Mouse (Mus musculus): Measurements from ENCODE around the gene Faap20. TPM values are rescaled to one million over a fixed set of nuclear protein-coding genes. Genes with fewer than 3 reads are reported as not detected.

Faap20 gene
- polyA plus RNA-seq, 3 experiments from 2014 or later: 44.3 to 57.3 (median 51.6) TPM

GRCm38 (mm10) chr4:155221106-155221505 is 28.5 kb upstream of the Faap20 start:
- ATAC-seq: no peak

GRCm38 (mm10) chr4:155221599-155222551 is 27.7 kb upstream of the Faap20 start:
- no peak for ATAC-seq

GRCm38 (mm10) chr4:155222552-155222840 is 27.1 kb upstream of the Faap20 start, which contains the start of gene Ski:
Ski (minus strand) TSS chr4:155222592.
- ATAC-seq: no peak

- ATAC-seq: peak; percentile 90
Measured at GRCm38 (mm10) chr4:155222841-155223593, 26.6 kb upstream of the Faap20 start.

GRCm38 (mm10) chr4:155223594-155224528 is 25.7 kb upstream of the Faap20 start:
- ATAC-seq: no peak

- ATAC-seq: no peak
Measured at GRCm38 (mm10) chr4:155225918-155226317, 23.7 kb upstream of the Faap20 start.

- no peak for ATAC-seq
Measured at GRCm38 (mm10) chr4:155227986-155228385, 21.6 kb upstream of the Faap20 start.

GRCm38 (mm10) chr4:155228461-155228860 is 21.1 kb upstream of the Faap20 start:
- no peak for ATAC-seq

GRCm38 (mm10) chr4:155233878-155234277 is 15.7 kb upstream of the Faap20 start:
- no peak for ATAC-seq

GRCm38 (mm10) chr4:155234371-155235310 is 15.0 kb upstream of the Faap20 start:
- ATAC-seq: peak; percentile 32

GRCm38 (mm10) chr4:155235311-155236119 is 14.1 kb upstream of the Faap20 start:
- peak; percentile 80 for ATAC-seq

- ATAC-seq: no peak
Measured at GRCm38 (mm10) chr4:155236737-155237385, 12.7 kb upstream of the Faap20 start.

GRCm38 (mm10) chr4:155238276-155238675 is 11.3 kb upstream of the Faap20 start:
- ATAC-seq: no peak

- no peak for ATAC-seq
Measured at GRCm38 (mm10) chr4:155239494-155239893, 10.1 kb upstream of the Faap20 start.

- no peak for ATAC-seq
Measured at GRCm38 (mm10) chr4:155241789-155242188, 7.8 kb upstream of the Faap20 start.

GRCm38 (mm10) chr4:155242292-155242691 is 7.3 kb upstream of the Faap20 start:
- ATAC-seq: no peak

- ATAC-seq: no peak
Measured at GRCm38 (mm10) chr4:155243233-155243632, 6.4 kb upstream of the Faap20 start.

GRCm38 (mm10) chr4:155245770-155246492 is 3.7 kb upstream of the Faap20 start:
- ATAC-seq: no peak

- no peak for ATAC-seq
Measured at GRCm38 (mm10) chr4:155246691-155247105, 2.9 kb upstream of the Faap20 start.

Data from inflammation-experienced regulatory T-cells, adult 6 months (primary cell).